Mouse (Mus musculus) liver, embryonic 16.5 days (tissue): ENCODE results near the gene Ckmt2. TPM values are rescaled to one million over a fixed set of nuclear protein-coding genes. Genes with fewer than 3 reads are reported as not detected.

Experiments used
- ATAC-seq: fragments of 200-750 bp; cut with Nextera tagmentation; 2 replicates; pipeline ENCODE4 v1.8.0; 2017; ENCODE audit warnings: low read depth, mild to moderate bottlenecking, moderate number of reproducible peaks, moderate library complexity
- H3K27ac ChIP-seq: fragments of 300-500 bp; sonication (generic); 2 replicates; pipeline ENCODE4 v1.5.1; 2014; ENCODE audit warnings: mild to moderate bottlenecking, low read length
- H3K27me3 ChIP-seq: fragments of 300-500 bp; sonication (generic); 2 replicates; pipeline ENCODE4 v1.6.1; 2014; ENCODE audit warnings: low read depth, low read length, mixed read lengths; ENCODE audit not compliant: control insufficient read depth, insufficient read depth
- H3K36me3 ChIP-seq: fragments of 300-500 bp; sonication (generic); 2 replicates; pipeline ENCODE4 v1.6.1; 2014; ENCODE audit warnings: mild to moderate bottlenecking; ENCODE audit not compliant: control insufficient read depth, insufficient read depth
- H3K4me1 ChIP-seq: fragments of 300-500 bp; sonication (generic); 2 replicates; pipeline ENCODE4 v1.6.1; 2014; ENCODE audit warnings: low read depth, low read length, mixed read lengths; ENCODE audit not compliant: control insufficient read depth
- H3K4me2 ChIP-seq: fragments of 300-500 bp; sonication (generic); 2 replicates; pipeline ENCODE4 v1.6.1; 2014; ENCODE audit warnings: low read depth, low read length, mixed read lengths
- H3K4me3 ChIP-seq: fragments of 300-500 bp; sonication (generic); 2 replicates; pipeline ENCODE4 v1.5.1; 2014; ENCODE audit warnings: low read depth, mild to moderate bottlenecking, low read length
- H3K9ac ChIP-seq: fragments of 300-500 bp; sonication (generic); 2 replicates; pipeline ENCODE4 v1.6.1; 2014; ENCODE audit warnings: low read depth, low read length
- H3K9me3 ChIP-seq: fragments of 300-500 bp; sonication (generic); replicated peaks from 2 replicates; pipeline ENCODE4 v1.6.1; 2016; ENCODE audit warnings: low read length; ENCODE audit not compliant: control insufficient read depth
- WGBS: fragments of 180-500 bp; shearing (Covaris S2); extraction: QIAGEN DNeasy Blood & Tissue Kit; methylation state at CpG from one replicate; pipeline ENCODE4 v1.1.7; 2014; ENCODE audit not compliant: insufficient replicate concordance; 5-methylcytosine and 5-hydroxymethylcytosine counted together
- polyA plus RNA-seq: library from polyadenylated mRNA; unstranded; fragments of >200 nt; fragmentation: Nextera tagmentation; extraction: Ambion mirVana; gene quantifications from 2 replicates; pipeline ENCODE4 v1.2.1, GENCODE M21; 2015

Gene Ckmt2
- polyA plus RNA-seq, 1 experiment from 2014 or later, result 3.8 TPM

- H3K9ac ChIP-seq, result no peak overlapping the region
- no peaks in the 10 kb centered on the region for H3K9me3 ChIP-seq
- no peak overlapping the region for H3K27ac ChIP-seq
- H3K27me3 ChIP-seq, result no peaks in the 10 kb centered on the region
- no peaks in the 10 kb centered on the region for H3K36me3 ChIP-seq
- no peaks in the 10 kb centered on the region for H3K4me1 ChIP-seq
- H3K4me3 ChIP-seq, result no peak overlapping the region
- H3K4me2 ChIP-seq, result no peak overlapping the region
- ATAC-seq, result no peak
These were observed 48.8 kb downstream of the Ckmt2 start for GRCm38 (mm10) chr13:91827876-91828275.

GRCm38 (mm10) chr13:91826066-91826465 lies 50.6 kb downstream of the Ckmt2 start:
- H3K4me3 ChIP-seq, result no peak overlapping the region
- ATAC-seq, result no peak
- WGBS, result 77% methylated on average over 2 of the region's 2 CpGs

GRCm38 (mm10) chr13:91824845-91825550 lies 51.7 kb downstream of the Ckmt2 start:
- no peaks in the 10 kb centered on the region for H3K9me3 ChIP-seq
- WGBS, result 59% methylated on average over 4 of the region's 4 CpGs
- H3K36me3 ChIP-seq, result no peaks in the 10 kb centered on the region
- H3K27ac ChIP-seq, result no peak overlapping the region
- no peak overlapping the region for H3K4me3 ChIP-seq
- no peaks in the 10 kb centered on the region for H3K27me3 ChIP-seq
- H3K4me1 ChIP-seq, result no peaks in the 10 kb centered on the region
- no peak for ATAC-seq
- no peak overlapping the region for H3K4me2 ChIP-seq
- H3K9ac ChIP-seq, result no peak overlapping the region

More at GRCm38 (mm10) chr13:91826066-91826465, 50.6 kb downstream of the Ckmt2 start:
- no peaks in the 10 kb centered on the region for H3K27me3 ChIP-seq
- H3K27ac ChIP-seq, result no peak overlapping the region
- no peaks in the 10 kb centered on the region for H3K36me3 ChIP-seq
- no peak overlapping the region for H3K9ac ChIP-seq
- no peak overlapping the region for H3K4me2 ChIP-seq
- H3K9me3 ChIP-seq, result no peaks in the 10 kb centered on the region
- H3K4me1 ChIP-seq, result no peaks in the 10 kb centered on the region

- Histone ChIP-seq H3K9ac (no peak overlapping the region), H3K4me1 (no peaks in the 10 kb centered on the region), H3K36me3 (no peaks in the 10 kb centered on the region), H3K27me3 (no peaks in the 10 kb centered on the region), H3K4me3 (no peak overlapping the region), H3K9me3 (no peaks in the 10 kb centered on the region), H3K4me2 (no peak overlapping the region), H3K27ac (no peak overlapping the region)
- whole genome bisulfite sequencing, result 66% methylated on average over 6 of the region's 6 CpGs
- no peak for ATAC-seq
These were observed 53.0 kb downstream of the Ckmt2 start for GRCm38 (mm10) chr13:91823735-91824134.

- Histone ChIP-seq H3K27ac (no peak overlapping the region), H3K27me3 (no peaks in the 10 kb centered on the region), H3K4me3 (no peak overlapping the region), H3K36me3 (no peaks in the 10 kb centered on the region), H3K9me3 (no peaks in the 10 kb centered on the region), H3K4me1 (no peaks in the 10 kb centered on the region), H3K9ac (no peak overlapping the region), H3K4me2 (no peak overlapping the region)
- 53% methylated on average over 5 of the region's 5 CpGs for WGBS
- no peak for ATAC-seq
These were observed 62.0 kb downstream of the Ckmt2 start for GRCm38 (mm10) chr13:91814670-91815069.

GRCm38 (mm10) chr13:91809476-91809875 lies 67.2 kb downstream of the Ckmt2 start:
- Histone ChIP-seq H3K4me1 (peaks cover 8% of the 10 kb centered on the region), H3K27me3 (no peaks in the 10 kb centered on the region), H3K4me2 (no peak overlapping the region), H3K9me3 (no peaks in the 10 kb centered on the region), H3K9ac (no peak overlapping the region), H3K4me3 (no peak overlapping the region), H3K36me3 (peaks cover 4% of the 10 kb centered on the region), H3K27ac (no peak overlapping the region)
- ATAC-seq, result no peak
- WGBS, result 27% methylated on average over 2 of the region's 2 CpGs

GRCm38 (mm10) chr13:91807874-91808575 lies 68.7 kb downstream of the Ckmt2 start:
- Histone ChIP-seq H3K4me3 (peak overlapping the region; percentile 98), H3K36me3 (peaks cover 8% of the 10 kb centered on the region), H3K27ac (peak overlapping the region; percentile 91), H3K27me3 (no peaks in the 10 kb centered on the region), H3K4me2 (peak overlapping the region; percentile 77), H3K4me1 (peaks cover 8% of the 10 kb centered on the region), H3K9ac (peak overlapping the region; percentile 96), H3K9me3 (no peaks in the 10 kb centered on the region)
- no peak for ATAC-seq
- 22% methylated on average over 20 of the region's 20 CpGs for WGBS

GRCm38 (mm10) chr13:91807155-91807839 lies 69.4 kb downstream of the Ckmt2 start, which contains the start of gene Zcchc9:
TSS of gene Zcchc9 (minus strand) at chr13:91807705.
- peak; percentile 95 for ATAC-seq
- peak within 1 kb of the TSS; percentile 98 for H3K4me3 ChIP-seq
- WGBS, result 0% methylated on average over 50 of the region's 50 CpGs
- peaks cover 8% of the 10 kb centered on the region for H3K36me3 ChIP-seq
- H3K4me1 ChIP-seq, result peaks cover 8% of the 10 kb centered on the region
- H3K9ac ChIP-seq, result peak within 1 kb of the TSS; percentile 96
- peak within 1 kb of the TSS; percentile 91 for H3K27ac ChIP-seq
- H3K9me3 ChIP-seq, result no peaks in the 10 kb centered on the region
- H3K27me3 ChIP-seq, result no peaks in the 10 kb centered on the region
- peak within 1 kb of the TSS; percentile 77 for H3K4me2 ChIP-seq
